Mouse (Mus musculus) E14TG2a.4 (cell line): ENCODE data around the gene Rimbp3.

Experiments used
- CTCF ChIP-seq: conservative IDR thresholded peaks from 2 replicates; pipeline ENCODE4 v1.5.1; 2014; ENCODE audit warnings: low read length
- NANOG ChIP-seq: IDR thresholded peaks from 2 replicates; pipeline ENCODE4 v1.6.1; 2014; ENCODE audit warnings: borderline replicate concordance, low read length, mixed read lengths

GRCm38 (mm10) chr16:17244996-17245395 is 36.6 kb downstream of the Rimbp3 start:
- TF ChIP-seq NANOG (no peak), CTCF (no peak)
